Mouse (Mus musculus) gastrocnemius, adult 18-20 months (tissue): ENCODE results near the gene Eif4e2. TPM values are rescaled to one million over a fixed set of nuclear protein-coding genes. Genes with fewer than 3 reads are reported as not detected.

Experiments used
- DNase-seq: peaks from one replicate; pipeline ENCODE4 v3.0.0; 2021; ENCODE audit warnings: low spot score
- long read RNA-seq, 2 experiments: library from polyadenylated mRNA; stranded (forward); transcript quantifications; one replicate each; pipeline ENCODE4 v2.0.0; 2021
- total RNA-seq, 2 experiments: library from RNA; stranded (reverse); gene quantifications; 2 replicates each; pipeline ENCODE4 v1.2.3; 2021

Gene Eif4e2
- total RNA-seq: 10 to 100 TPM; 49.6 to 51.0 TPM
- long read RNA-seq, experiment 1, transcript Eif4e2-207 (8 exons, 3,473 nt): major isoform, 18 of 72 reads
- long read RNA-seq, experiment 1, transcript Eif4e2-204 (7 exons, 1,119 nt): minor isoform, 9 of 72 reads
- long read RNA-seq, experiment 1, transcript Eif4e2-206 (7 exons, 1,807 nt): minor isoform, 7 of 72 reads
- long read RNA-seq, experiment 1, partial matches to known transcripts: 18 of 72 reads
- long read RNA-seq, experiment 1, other reads (novel, unspliced or antisense): 14 of 72 reads
- long read RNA-seq, experiment 2, transcript Eif4e2-207 (8 exons, 3,473 nt): major isoform, 8 of 58 reads
- long read RNA-seq, experiment 2, transcript Eif4e2-202 (7 exons, 3,394 nt): minor isoform, 5 of 58 reads
- long read RNA-seq, experiment 2, transcript Eif4e2-206 (7 exons, 1,807 nt): minor isoform, 6 of 58 reads
- long read RNA-seq, experiment 2, transcript Eif4e2-204 (7 exons, 1,119 nt): minor isoform, 6 of 58 reads
- long read RNA-seq, experiment 2, partial matches to known transcripts: 1 of 58 reads
- long read RNA-seq, experiment 2, other reads (novel, unspliced or antisense): 31 of 58 reads

GRCm38 (mm10) chr1:87213735-87214704, at the start of gene Eif4e2:
Gene Eif4e2 (plus strand): TSS chr1:87213914.
- peak; percentile 96 for DNase-seq

DNA sequence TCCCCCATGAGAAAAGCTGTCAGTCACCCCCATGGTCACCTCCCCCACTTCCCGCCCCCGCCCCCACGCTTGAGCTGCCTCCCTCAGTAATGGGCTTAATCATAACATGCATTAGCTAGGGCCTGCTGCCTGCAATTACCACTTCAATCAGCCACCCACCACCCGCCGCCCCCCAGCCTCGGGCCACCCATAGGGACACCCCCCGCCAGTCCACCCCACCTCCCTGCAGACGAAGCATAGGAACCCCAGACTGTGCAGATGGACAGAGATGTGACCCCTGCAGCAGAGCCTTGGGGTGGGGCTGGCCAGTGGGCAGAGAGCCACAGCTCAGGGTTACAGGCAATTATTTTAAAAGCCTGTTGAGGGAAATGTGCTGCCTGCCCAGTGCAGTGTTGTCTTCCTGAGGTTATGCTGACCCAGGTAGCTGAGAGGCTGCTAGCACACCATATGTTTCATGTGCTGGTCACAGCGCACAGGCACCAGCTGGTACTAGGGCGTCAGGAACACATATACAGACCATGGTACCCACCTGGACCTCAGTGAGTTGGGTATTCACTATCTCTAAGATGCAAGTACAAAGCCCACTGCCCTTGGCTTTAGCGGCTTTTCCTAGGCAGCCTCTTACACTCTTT, 49.4 kb upstream of the Eif4e2 start:
- DNase-seq: no peak

DNA sequence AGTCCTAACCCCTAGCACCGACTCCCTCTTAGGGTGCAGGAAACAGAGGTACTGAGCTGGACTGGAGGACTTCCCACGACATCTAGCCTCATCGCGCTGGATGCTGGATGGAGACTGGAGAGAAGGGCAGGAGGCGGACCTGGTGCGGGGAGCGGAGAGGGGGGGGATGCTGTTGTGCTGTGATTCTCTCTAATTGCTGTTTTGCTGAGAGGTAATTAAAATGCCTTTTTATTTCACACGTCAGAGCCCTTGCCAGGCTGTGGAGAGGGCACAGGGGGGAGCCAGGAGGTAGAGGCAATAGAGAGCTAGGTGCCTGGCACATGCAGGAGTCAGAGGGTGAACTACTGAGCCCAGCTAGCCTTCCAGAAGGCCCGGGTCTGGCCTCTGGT, 48.9 kb upstream of the Eif4e2 start:
- no peak for DNase-seq

GRCm38 (mm10) chr1:87170458-87170857, 43.3 kb upstream of the Eif4e2 start:
- DNase-seq: no peak

GRCm38 (mm10) chr1:87171312-87171711, 42.4 kb upstream of the Eif4e2 start:
- DNase-seq: no peak

GRCm38 (mm10) chr1:87172316-87172715, 41.4 kb upstream of the Eif4e2 start:
- no peak for DNase-seq

DNA sequence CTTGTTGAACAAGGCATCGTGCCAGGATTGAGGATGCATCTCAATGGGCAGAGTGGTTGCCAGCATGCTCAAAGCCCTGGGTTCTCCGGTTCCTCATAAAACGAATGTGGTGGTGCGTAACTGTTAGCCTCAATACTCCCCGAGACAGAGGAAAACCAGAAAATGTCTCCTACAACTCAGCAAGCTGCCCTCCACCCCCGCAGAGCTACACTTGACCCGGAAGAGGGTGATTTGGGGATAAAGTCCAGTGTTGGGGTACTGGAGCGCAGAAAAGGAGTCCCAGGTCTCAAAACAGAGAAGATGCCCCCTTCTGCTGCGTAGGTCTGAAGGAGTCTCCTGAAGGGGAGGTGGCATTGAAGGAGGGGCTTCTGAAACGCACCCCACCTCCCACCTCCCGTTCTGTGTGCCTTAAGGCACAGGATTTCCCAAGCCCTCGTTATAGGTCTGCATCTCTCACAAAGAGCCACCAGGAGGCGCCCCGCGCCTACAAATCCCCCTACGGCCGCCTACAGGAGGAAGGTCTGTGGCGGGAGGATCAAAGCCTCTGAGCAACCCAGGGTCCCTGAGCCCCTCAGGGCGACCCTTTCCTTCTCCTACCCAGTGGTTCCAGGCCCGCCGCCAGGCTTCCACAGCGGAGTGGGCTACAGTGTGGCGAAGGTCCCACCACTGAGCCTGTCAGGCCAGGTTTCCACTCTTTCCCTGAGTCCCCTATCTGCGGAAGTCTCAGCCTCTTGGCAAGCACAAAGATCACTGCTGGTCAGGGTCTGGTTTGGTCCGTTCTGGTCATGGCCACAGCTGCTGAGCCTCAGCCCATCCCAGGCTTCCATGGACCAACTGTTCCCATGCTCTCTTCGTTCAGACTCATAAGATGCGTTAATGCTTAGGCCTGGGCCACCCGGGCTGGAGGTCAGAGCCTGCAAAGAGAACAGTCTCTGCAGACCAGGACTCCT, 39.4 kb upstream of the Eif4e2 start:
- DNase-seq: peak; percentile 61

DNA sequence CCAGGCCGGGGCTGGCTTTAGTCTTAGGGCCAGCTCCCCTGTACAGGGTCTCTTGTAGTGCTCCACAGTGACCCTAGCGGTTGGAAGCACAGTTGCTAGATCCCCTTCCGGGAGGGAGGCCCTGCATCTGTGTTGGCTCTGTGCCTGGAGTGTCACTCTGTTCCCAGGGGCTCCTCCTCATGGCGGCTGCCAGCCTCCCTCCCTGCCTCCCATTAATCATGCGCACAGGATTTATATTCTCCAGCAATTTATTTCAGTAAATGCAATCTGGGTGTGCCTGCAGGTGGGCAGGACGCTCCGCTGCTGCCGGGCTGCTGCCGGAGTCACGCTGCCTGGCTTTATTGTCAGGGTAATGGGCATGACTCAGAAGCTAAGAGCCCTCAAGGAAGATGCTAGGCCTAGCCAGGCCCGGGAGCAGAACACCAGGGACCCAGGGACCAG, 37.8 kb upstream of the Eif4e2 start:
- peak; percentile 25 for DNase-seq

DNA sequence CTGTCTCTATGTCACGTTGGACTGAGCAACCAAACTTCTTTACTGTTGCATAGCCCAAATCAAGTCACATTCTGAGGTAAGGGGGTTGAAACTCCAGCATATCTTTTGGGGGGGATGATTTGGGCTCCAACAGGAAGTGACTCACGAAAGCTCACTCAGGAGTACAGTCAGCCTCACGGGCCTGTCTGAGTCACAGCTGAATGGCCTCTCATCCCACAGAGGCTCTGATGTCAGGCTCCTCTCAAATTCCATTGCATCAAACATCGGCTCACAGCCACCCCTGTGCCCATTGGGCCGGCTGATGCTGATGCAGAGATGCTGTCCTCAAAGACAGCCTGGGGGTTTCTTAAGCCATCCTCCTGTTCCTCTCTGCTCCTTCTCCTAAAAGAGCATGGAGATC, 32.8 kb upstream of the Eif4e2 start:
- no peak for DNase-seq

GRCm38 (mm10) chr1:87183013-87183412, 30.7 kb upstream of the Eif4e2 start, which contains the start of gene Prss56:
Gene Prss56 (plus strand): TSS chr1:87183313.
- no peak for DNase-seq

- DNase-seq: no peak
Observed at GRCm38 (mm10) chr1:87183998-87184750, 29.5 kb upstream of the Eif4e2 start.

DNA sequence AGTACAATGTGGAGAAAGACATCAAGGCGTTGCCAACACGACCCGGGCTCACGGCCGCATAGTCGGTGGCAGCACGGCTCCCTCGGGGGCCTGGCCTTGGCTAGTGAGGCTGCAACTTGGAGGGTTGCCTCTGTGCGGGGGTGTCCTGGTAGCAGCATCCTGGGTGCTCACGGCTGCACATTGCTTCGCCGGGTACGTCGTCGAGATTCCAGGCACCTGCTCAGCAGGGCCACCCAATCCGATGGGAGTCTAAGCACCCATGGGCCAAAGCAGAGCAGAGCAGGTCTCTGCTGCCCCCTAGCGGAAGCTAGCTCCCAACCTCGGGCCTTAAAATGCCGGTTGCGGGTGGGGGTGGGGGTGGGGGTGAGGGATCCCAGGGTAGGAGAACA, 29.0 kb upstream of the Eif4e2 start:
- DNase-seq: peak; percentile 60

DNA sequence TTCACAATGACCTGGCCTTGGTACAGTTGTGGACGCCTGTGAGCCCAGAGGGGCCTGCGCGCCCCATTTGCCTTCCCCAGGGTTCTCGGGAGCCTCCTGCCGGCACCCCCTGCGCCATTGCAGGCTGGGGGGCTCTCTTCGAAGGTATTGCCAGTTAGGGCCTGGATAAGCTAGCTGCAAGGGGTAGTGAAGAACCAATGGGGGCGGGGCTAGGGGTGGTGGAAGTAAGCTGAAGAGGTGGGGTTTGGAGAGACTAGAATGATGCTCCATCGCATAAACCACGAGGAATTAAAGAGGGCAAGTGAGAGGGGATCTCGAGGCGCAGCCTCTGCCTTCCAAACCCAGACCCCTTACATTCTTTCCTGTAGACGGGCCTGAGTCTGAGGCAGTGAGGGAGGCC, 28.2 kb upstream of the Eif4e2 start:
- no peak for DNase-seq

- DNase-seq: no peak
Observed at GRCm38 (mm10) chr1:87186261-87187036, 27.3 kb upstream of the Eif4e2 start.

GRCm38 (mm10) chr1:87187037-87187355, 26.7 kb upstream of the Eif4e2 start:
- peak; percentile 68 for DNase-seq

- DNase-seq: no peak
Observed at GRCm38 (mm10) chr1:87190429-87190828, 23.3 kb upstream of the Eif4e2 start, which contains the start of gene Chrnd. Gene Chrnd (plus strand): TSS chr1:87190607.

DNA sequence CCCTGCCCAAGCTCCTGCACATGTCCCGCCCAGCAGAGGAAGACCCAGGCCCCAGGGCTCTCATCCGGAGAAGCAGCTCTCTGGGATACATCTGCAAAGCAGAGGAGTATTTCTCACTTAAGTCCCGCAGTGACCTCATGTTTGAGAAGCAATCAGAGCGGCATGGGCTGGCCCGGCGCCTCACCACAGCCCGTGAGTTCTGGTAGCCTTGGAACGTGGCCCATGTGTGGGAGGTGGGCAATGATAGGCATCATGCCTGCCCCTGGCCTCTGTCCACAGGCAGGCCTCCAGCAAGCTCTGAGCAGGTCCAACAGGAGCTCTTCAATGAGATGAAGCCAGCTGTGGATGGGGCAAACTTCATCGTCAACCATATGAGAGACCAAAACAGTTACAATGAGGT, 16.4 kb upstream of the Eif4e2 start:
- DNase-seq: no peak

GRCm38 (mm10) chr1:87198119-87199065, 15.3 kb upstream of the Eif4e2 start:
- no peak for DNase-seq
